Mouse (Mus musculus): ENCODE data around the gene Sox13.

The Sox13 gene

DNA sequence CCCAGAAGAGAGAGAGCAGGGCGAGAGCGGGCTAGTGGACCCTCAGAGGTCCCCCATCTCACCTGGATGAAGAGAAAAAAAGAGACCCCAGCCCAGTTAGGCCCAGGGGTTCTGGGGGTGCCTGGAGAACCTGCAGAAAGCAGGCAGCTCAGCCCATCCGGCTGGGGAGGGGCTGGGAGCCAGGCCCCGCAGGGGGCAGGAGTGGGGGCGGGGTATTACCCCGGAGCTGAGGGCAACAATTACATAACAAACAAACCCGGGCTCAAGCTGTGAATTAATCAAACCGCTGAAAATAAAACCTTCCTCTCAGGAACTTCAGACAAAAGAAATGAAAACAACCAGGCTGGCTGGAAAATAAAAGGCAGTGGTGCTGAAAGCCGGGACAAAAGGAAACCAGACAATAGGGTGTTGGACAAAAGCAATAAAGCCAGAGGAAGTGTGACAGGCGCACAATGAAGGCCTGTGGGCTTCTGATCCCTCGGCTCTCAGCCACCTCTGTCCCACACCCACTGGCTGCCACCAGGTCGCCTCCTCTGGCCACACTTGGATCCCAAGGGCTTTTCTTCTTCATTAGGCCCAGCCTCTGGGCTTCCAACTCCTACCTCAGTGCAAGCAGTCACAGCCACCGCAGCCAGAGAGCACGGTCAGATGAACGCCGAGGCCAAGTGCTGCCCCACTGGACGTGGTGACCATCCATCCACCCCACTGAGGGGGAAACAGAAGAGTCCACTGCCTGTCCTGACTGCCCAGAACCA lies 26.5 kb downstream of the Sox13 start:
- DNase-seq, result peak; percentile 58 to 74

DNA sequence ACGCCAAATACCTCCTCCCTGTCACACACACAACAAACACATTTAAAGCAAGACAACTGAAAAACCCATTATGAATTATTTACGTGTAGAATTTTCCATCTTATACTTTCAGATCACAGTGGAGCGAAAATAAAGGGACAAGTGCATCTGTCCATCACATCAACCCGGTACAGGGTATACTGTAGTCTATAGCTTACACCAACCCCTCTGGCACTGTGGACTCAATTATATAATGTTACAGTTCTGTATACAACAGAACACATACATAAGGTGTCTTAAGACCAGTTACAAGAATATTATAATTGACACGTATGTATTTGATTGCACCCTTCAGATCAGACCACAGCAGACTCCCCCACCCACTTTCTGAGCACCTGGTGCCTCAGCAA lies 27.1 kb downstream of the Sox13 start:
- DNase-seq, result no peak

DNA sequence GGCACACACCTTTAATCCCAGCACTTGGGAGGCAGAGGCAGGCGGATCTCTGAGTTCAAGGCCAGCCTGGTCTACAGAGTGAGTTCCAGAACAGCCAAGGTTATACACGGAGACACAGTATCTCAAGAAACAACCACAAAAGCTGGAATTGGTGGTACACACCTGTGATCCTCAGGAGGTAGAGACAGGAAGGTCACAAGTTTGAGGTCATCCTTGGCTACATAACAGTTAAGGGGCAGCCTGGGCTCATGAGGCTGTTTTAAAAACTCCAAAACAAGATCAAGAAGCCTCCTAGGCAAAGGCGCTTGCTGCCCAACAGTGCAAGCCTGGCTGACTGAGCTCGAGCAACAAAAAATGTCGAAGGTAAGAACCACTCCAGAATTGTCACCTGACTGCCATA lies 27.5 kb downstream of the Sox13 start:
- DNase-seq, result no peak

DNA sequence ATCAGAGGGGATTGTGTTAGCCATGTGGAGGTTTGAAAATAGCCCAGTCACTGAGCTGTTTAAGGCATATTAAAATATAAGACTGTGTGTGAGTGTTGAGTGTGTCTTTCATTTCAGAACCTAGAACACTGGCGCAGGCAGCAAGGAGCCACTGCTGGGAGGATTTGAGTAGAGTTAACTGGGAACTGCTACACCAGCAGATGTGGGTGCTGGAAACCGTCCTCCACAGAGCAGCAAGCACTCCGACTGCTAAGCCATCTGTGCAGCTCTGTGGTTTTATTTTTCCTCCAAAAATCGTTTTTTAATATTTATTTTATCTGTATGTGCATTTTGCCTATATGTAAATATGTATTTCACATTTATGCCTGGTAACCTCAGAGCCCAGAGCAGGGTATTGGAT lies 29.5 kb downstream of the Sox13 start:
- DNase-seq, result no peak

DNA sequence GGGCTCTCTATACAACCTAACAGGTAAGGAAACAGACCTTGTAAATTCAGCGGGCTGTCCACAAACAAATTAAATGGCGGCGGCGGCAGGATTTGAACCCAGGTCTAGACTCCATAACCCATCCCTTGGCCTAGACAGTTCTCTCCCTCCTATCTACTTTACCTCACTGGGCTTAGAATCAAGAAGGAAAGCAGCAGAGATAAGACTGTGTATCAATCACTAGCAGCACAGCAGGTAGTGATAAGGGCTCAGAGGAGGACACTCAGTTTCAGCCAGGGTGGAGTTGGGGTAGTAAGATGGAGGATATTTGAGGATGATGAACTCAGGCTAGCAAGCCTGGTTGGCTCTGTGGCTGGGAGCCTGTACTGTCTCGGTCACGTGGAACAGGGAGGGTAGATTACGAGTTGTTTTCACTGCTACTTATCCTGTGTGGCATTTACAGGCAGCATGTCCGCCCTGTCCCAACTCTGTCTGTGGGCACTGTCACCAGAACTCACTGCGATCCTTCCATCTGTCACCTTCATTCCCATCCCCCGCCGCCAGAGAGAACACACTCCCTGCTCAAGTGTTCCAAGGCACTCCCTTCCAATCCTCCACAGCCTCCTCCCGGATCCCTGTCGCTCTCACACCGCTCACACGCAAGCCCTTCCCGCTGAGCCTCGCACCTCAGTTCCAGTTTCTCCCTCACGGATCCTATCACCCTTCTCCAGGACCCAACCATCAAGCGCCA lies 36.5 kb downstream of the Sox13 start:
- no peak for DNase-seq

GRCm38 (mm10) chr1:133386209-133386608 lies 38.0 kb downstream of the Sox13 start:
- no peak for DNase-seq

DNA sequence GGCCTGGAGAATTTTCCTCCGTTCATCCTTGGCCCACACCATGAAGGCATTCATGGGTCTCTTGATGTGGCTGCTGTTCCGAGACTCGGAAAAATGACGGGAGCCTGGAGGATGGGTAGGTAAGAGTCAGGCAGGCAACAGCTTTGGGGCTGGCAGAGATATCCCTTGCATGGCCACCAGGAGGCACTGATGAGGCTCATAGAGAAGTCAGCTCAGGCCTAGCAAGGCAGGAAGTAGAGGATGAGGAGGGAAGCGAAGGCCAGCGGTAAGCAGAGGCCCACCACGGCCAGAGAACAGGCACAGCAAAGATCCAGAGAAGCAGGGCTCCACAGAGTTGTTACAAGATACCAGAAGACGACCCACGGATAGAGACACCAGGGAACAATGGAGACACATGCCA lies 38.7 kb downstream of the Sox13 start:
- peak; percentile 76 to 87 for DNase-seq

- no peak for DNase-seq
Observed at GRCm38 (mm10) chr1:133383157-133383783, 40.9 kb downstream of the Sox13 start.

DNA sequence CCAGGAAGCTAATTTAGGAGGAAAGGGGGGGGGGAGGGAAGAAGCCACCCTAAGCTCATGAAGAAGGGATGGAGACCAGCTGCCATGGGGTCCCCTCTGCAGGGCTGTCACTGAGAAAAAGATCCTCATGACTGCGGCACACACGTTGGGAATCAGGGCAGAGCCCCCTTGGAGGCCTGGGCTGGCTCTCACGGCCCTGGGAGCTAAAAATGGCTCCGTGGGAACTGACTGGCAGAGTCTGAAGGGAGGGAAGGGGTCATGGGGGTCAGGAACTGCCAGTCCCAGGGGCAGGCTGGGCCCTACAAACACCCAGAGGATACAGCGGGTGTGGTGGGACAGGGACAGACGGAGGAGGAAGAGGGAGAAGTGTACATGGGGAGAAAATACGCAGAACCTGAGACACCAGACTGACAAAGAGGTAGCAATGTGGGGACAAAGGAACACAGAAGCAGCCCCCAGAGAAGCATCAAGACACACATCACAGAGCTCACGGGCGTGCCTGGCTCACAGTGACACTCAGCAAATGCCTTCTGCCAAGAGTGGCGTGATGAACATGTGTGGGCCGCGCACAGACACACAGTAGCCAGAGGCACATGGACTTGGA lies 41.5 kb downstream of the Sox13 start:
- DNase-seq, result peak in 1 of 2 experiments; percentile 56

DNA sequence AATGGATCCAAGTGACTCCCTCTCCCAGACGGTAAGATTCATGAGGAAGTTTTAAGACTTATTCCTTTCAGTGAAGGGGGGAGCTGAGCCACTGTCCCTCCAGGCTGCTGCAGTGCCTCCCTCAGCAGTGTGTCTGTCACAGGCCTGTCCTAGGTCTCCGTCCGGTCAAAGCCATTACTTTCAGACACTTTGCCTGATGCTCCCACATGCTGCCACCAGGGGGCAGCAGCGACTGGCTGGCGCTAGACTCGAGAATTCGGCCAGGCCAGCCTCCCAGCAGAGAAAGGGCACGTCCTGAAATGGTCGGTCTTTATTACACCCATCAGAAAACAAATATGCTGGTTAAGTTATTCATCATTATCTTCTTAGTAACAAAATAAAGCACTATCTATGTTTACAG lies 42.2 kb downstream of the Sox13 start:
- DNase-seq, result peak; percentile 58 to 68

GRCm38 (mm10) chr1:133380347-133381065 lies 43.7 kb downstream of the Sox13 start:
- DNase-seq, result peak in 1 of 2 experiments; percentile 60

- no peak for DNase-seq
Observed at GRCm38 (mm10) chr1:133379986-133380320, 44.2 kb downstream of the Sox13 start.

DNA sequence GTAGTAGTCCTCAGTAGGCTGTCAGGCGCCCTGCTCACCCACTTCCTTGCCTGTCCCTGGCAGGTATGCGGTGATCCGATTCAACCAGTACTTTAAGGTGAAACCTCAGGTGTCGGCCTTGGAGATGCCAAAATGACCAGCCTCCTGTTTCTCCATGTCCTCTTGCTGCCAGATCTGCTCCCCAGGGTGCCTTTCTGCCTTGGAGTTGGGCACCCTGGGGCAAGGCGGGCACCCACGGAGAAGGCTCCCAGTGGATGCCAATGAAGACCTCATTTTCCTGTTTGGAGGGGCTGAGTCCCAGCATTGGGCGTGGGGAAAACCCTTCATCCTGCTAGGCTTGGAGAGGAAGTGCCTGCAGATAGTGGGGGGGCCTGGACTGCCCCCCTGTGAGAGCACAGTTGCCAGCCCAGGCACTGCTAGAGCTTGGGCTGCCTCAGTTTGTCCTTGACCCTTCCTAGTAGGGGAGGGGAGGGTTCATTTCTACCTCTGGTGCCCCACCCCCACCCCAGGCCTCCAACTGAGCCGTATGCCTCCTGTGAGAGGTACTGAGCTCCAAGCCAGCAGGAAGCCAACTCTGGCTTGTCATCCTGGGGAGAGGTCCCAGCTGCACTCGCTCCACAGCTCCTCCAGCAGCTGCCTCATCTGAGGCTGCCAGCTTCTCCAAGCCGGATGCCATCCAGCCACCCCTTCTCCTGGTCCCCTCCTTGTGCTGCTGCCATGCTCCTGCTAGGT lies 44.8 kb downstream of the Sox13 start:
- DNase-seq, result peak in 1 of 2 experiments; percentile 55

DNA sequence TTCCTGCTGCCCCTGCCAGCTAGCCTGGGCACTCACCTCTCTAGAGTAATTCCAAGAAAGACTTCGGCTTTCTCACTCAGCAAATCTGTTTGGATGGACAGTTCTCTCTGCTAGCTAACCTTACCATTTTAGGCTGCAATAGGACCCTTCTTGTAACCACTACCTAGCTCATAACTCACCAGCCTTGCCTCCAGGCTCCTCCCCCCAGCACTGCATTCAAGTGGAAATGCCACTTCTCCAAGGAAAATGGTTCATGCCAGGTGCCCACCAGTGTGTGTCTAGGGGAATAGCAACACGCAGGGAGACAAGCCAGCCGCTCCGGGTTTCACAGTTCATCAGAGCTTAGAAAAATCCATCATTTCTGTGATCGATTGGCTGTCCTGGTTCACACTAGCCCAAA lies 46.6 kb downstream of the Sox13 start:
- no peak for DNase-seq

DNA sequence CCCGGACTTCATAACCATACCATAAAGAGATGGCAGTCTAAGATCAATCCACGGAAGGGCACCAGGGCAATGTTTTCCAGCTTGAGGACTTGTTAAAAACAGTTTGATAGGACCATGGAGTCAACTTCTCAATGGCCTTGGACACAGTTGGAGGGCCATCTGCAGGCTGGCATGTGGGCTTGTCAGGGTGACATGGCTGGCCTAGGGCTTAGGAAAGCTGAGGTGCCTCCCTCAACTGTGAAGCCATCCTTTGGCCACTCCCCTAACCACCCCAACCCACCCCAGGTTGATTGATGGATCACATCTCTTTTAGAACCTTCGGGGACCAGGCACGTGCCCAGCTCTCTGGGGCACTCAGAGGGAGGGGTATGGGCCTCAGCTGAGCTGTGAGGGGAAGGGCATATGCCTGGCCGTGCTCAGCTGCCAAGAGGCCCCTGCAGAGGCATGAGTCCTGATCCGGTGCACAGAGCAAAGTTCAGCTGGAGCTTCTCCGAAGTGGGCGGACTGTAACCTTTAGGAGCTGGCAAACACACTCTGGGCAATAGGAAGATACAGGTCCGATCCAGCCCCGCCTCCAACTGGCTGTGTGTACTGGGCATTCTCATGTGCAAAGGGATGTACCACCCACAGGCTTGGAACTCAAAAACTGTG lies 48.4 kb downstream of the Sox13 start:
- no peak for DNase-seq

DNA sequence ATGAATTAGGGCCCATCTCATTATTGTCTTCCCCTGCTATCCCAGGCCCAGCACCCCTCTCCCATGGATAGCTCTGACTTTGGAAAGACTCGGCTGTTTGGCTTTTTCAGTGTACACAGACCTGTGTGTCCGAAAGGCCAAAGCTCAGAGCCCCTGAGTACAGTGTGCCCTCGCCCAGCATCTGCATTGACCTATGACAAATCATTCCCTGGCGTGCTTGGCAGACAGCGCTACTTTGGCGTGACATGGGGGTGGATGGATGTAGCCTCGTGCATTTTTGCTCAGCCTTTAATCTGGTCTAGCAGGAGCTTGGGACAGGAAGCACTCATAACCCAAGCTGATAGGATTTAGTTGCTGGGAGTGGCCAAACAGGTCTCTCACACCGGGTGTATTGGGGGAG lies 52.1 kb downstream of the Sox13 start:
- no peak for DNase-seq

GRCm38 (mm10) chr1:133371431-133371830 lies 52.7 kb downstream of the Sox13 start:
- DNase-seq, result no peak

DNA sequence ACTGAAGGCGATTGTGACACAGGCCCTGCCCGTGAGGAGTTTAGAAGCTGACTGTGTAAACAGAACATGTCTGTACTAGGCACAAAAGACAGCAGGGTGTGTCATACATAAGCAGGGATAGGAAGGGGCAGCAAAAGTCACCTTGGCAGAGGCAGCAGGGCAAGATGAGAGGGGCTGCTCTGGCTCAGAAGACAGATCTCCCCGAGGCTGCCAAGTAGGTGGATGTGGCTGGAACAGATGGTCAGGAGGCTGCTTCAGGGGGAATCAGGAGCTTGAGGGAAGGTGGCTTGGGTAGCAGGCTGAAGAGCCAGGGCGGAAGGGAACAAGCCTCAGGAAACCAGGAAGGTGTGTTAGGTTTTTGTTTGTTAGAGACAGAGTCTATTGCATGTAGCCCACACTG lies 53.8 kb downstream of the Sox13 start:
- no peak for DNase-seq

DNA sequence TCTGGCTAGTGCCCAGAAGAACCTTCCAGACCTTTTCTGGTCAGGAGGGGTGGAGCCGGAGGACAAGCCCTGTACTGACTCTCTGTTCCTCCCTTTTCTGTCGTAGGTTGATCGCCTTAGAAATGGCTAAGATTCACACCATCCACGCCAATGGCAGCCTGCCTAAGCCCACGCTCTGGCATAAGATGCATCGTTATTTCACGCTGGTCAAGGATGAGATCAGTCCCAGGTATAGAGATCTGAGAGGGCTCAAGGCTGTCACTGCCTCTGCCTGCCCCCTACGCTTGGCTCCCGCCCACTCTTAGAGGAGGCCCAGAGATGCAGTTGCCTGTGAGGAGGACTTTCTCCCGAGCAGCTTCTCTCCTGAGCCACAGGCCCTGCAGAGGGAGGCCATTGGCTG lies 55.5 kb downstream of the Sox13 start:
- no peak for DNase-seq

GRCm38 (mm10) chr1:133367606-133368488 lies 56.3 kb downstream of the Sox13 start:
- DNase-seq, result no peak

All from lung, postnatal 4 days (tissue).